Mouse (Mus musculus) C2C12 (cell line): ENCODE measurements around the gene Rwdd2b. TPM values are rescaled to one million over a fixed set of nuclear protein-coding genes. Genes with fewer than 3 reads are reported as not detected.

Experiments
- H3K27me3 ChIP-seq: one replicate; pipeline ENCODE4 v1.6.1; 2011; ENCODE audit not compliant: control insufficient read depth, insufficient read depth, insufficient read length
- H3K36me3 ChIP-seq: one replicate; pipeline ENCODE4 v1.6.1; 2011; ENCODE audit not compliant: control insufficient read depth, insufficient read depth
- H3K4me3 ChIP-seq: one replicate; pipeline ENCODE4 v1.5.1; 2011; ENCODE audit warnings: mild to moderate bottlenecking, control low read depth; ENCODE audit not compliant: poor library complexity, insufficient read depth, severe bottlenecking
- H3K79me2 ChIP-seq: one replicate; pipeline ENCODE4 v1.6.1; 2011; ENCODE audit not compliant: control insufficient read depth, insufficient read depth
- H3K79me3 ChIP-seq: one replicate; pipeline ENCODE4 v1.6.1; 2011; ENCODE audit warnings: low read depth, control low read depth
- H3ac ChIP-seq: one replicate; pipeline ENCODE3; 2011; ENCODE audit warnings: low read depth; ENCODE audit not compliant: control insufficient read depth, insufficient read length
- CEBPB ChIP-seq: IDR thresholded peaks from one replicate; pipeline ENCODE4 v1.6.1; 2011; ENCODE audit warnings: low read depth, mild to moderate bottlenecking, control low read depth, moderate library complexity
- CTCF ChIP-seq: IDR thresholded peaks from one replicate; pipeline ENCODE4 v1.5.1; 2011; ENCODE audit not compliant: control insufficient read depth, insufficient read depth, insufficient read length
- FOSL1 ChIP-seq: IDR thresholded peaks from one replicate; pipeline ENCODE4 v1.8.0; 2011; ENCODE audit warnings: mild to moderate bottlenecking, low read length; ENCODE audit not compliant: poor library complexity, insufficient read depth, severe bottlenecking
- MAX ChIP-seq: IDR thresholded peaks from one replicate; pipeline ENCODE4 v1.6.1; 2011; ENCODE audit warnings: mild to moderate bottlenecking, control low read depth
- MYOD1 ChIP-seq: IDR thresholded peaks from one replicate; pipeline ENCODE4 v1.6.1; 2011; ENCODE audit warnings: low read depth; ENCODE audit not compliant: control insufficient read depth, insufficient read length
- MYOG ChIP-seq: IDR thresholded peaks from one replicate; pipeline ENCODE4 v1.6.1; 2011; ENCODE audit not compliant: control insufficient read depth, insufficient read length; ENCODE audit errors: extremely low read depth
- USF1 ChIP-seq: IDR thresholded peaks from one replicate; pipeline ENCODE4 v1.6.1; 2011; ENCODE audit warnings: low read depth, mild to moderate bottlenecking, control low read depth, moderate library complexity
- long read RNA-seq, 2 experiments: library from polyadenylated mRNA; unstranded; transcript quantifications; one replicate each; pipeline ENCODE4 v2.0.0; 2019 to 2020
- polyA plus RNA-seq: library from polyadenylated mRNA; unstranded; fragments of >200 nt; fragmentation: generic; extraction: Trizol; gene quantifications from one replicate; pipeline ENCODE4 v1.2.1, GENCODE M21; 2012; ENCODE audit warnings: missing spikeins

Rwdd2b gene
- 5.2 TPM for polyA plus RNA-seq
- long read RNA-seq, experiment 1, transcript Rwdd2b-201 (5 exons, 2,009 nt), result major isoform, 9 of 12 reads
- long read RNA-seq, experiment 1, partial matches to known transcripts, result 1 of 12 reads
- long read RNA-seq, experiment 1, other reads (novel, unspliced or antisense), result 2 of 12 reads
- long read RNA-seq, experiment 2, transcript Rwdd2b-201 (5 exons, 2,009 nt), result major isoform, 46 of 50 reads
- long read RNA-seq, experiment 2, partial matches to known transcripts, result 0 of 50 reads
- long read RNA-seq, experiment 2, other reads (novel, unspliced or antisense), result 3 of 50 reads

- no peaks in the 10 kb centered on the region for H3K79me2 ChIP-seq
- TF ChIP-seq MYOD1 (no peak), FOSL1 (no peak), CTCF (no peak), USF1 (no peak), MYOG (no peak), MAX (no peak), CEBPB (no peak)
- H3K4me3 ChIP-seq, result peak within 1 kb of the TSS; percentile 52
- no peaks in the 10 kb centered on the region for H3K79me3 ChIP-seq
- H3K36me3 ChIP-seq, result no peaks in the 10 kb centered on the region
- peaks cover 11% of the 10 kb centered on the region for H3K27me3 ChIP-seq
- H3ac ChIP-seq, result peak within 1 kb of the TSS; percentile 99
Observed at GRCm38 (mm10) chr16:87440184-87440686, at the start of gene Rwdd2b. Gene Rwdd2b, minus strand, starts transcription at chr16:87440573.

GRCm38 (mm10) chr16:87488605-87489004 lies 48.2 kb upstream of the Rwdd2b start:
- H3K27me3 ChIP-seq, result no peaks in the 10 kb centered on the region
- no peak for TF ChIP-seq MYOD1

GRCm38 (mm10) chr16:87486739-87487138 lies 46.4 kb upstream of the Rwdd2b start:
- TF ChIP-seq MYOG (no peak), MYOD1 (no peak), USF1 (no peak), MAX (no peak), FOSL1 (no peak), CEBPB (no peak)
- H3ac ChIP-seq, result no peak overlapping the region
- peaks cover 27% of the 10 kb centered on the region for H3K79me2 ChIP-seq
- no peak overlapping the region for H3K4me3 ChIP-seq
- H3K27me3 ChIP-seq, result no peaks in the 10 kb centered on the region
- peaks cover 5% of the 10 kb centered on the region for H3K79me3 ChIP-seq
- H3K36me3 ChIP-seq, result peaks cover 94% of the 10 kb centered on the region

More at GRCm38 (mm10) chr16:87488605-87489004, 48.2 kb upstream of the Rwdd2b start:
- Histone ChIP-seq H3K36me3 (peaks cover 97% of the 10 kb centered on the region), H3ac (no peak overlapping the region), H3K79me2 (peaks cover 46% of the 10 kb centered on the region), H3K79me3 (peaks cover 23% of the 10 kb centered on the region), H3K4me3 (no peak overlapping the region)

- Histone ChIP-seq H3K79me3 (peaks cover 3% of the 10 kb centered on the region), H3ac (no peak overlapping the region), H3K27me3 (no peaks in the 10 kb centered on the region), H3K79me2 (peaks cover 8% of the 10 kb centered on the region), H3K4me3 (no peak overlapping the region), H3K36me3 (peaks cover 88% of the 10 kb centered on the region)
- TF ChIP-seq MYOD1, result no peak
- TF ChIP-seq USF1, result no peak
- TF ChIP-seq MYOG, result no peak
- no peak for TF ChIP-seq CTCF
- no peak for TF ChIP-seq CEBPB
Observed at GRCm38 (mm10) chr16:87484367-87484766, 44.0 kb upstream of the Rwdd2b start.

GRCm38 (mm10) chr16:87470579-87470978 lies 30.2 kb upstream of the Rwdd2b start:
- Histone ChIP-seq H3K79me2 (no peaks in the 10 kb centered on the region), H3K27me3 (no peaks in the 10 kb centered on the region), H3K4me3 (no peak overlapping the region), H3K36me3 (peaks cover 86% of the 10 kb centered on the region), H3K79me3 (no peaks in the 10 kb centered on the region), H3ac (no peak overlapping the region)
- TF ChIP-seq FOSL1 (no peak), MAX (no peak), CEBPB (no peak), USF1 (no peak), CTCF (no peak), MYOG (no peak), MYOD1 (no peak)

GRCm38 (mm10) chr16:87458752-87459151 lies 18.4 kb upstream of the Rwdd2b start:
- H3K4me3 ChIP-seq, result no peak overlapping the region
- H3K79me3 ChIP-seq, result peaks cover 51% of the 10 kb centered on the region
- H3ac ChIP-seq, result no peak overlapping the region
- H3K36me3 ChIP-seq, result peaks cover 37% of the 10 kb centered on the region
- H3K27me3 ChIP-seq, result no peaks in the 10 kb centered on the region
- TF ChIP-seq MYOD1 (no peak), FOSL1 (no peak), CEBPB (no peak), MYOG (no peak), MAX (no peak), USF1 (no peak)
- peaks cover 82% of the 10 kb centered on the region for H3K79me2 ChIP-seq
